Mouse (Mus musculus) forebrain, embryonic 14.5 days (tissue): Measurements from ENCODE around the gene Pdk2. TPM values are rescaled to one million over a fixed set of nuclear protein-coding genes. Genes with fewer than 3 reads are reported as not detected.

ENCODE experiments used
- ATAC-seq: fragments of 200-750 bp; cut with Nextera tagmentation; 2 replicates; pipeline ENCODE4 v1.8.0; 2017; ENCODE audit warnings: mild to moderate bottlenecking, moderate library complexity
- DNase-seq: peaks from one replicate; pipeline ENCODE4 v3.0.0-alpha.2; 2015; ENCODE audit warnings: low spot score
- H3K27ac ChIP-seq: fragments of 300-500 bp; sonication (generic); 2 replicates; pipeline ENCODE4 v1.5.1; 2014; ENCODE audit warnings: low read depth, mild to moderate bottlenecking, control low read depth, low read length, moderate library complexity
- H3K27me3 ChIP-seq: fragments of 300-500 bp; sonication (generic); replicated peaks from 2 replicates; pipeline ENCODE4 v1.6.1; 2014; ENCODE audit warnings: low read length, control low read depth, mixed read lengths; ENCODE audit not compliant: control insufficient read depth, insufficient read depth
- H3K36me3 ChIP-seq: fragments of 300-500 bp; sonication (generic); 2 replicates; pipeline ENCODE4 v1.6.1; 2014; ENCODE audit warnings: low read length, control low read depth; ENCODE audit not compliant: control insufficient read depth, insufficient read depth
- H3K4me1 ChIP-seq: fragments of 300-500 bp; sonication (generic); 2 replicates; pipeline ENCODE4 v1.6.1; 2014; ENCODE audit warnings: antibody characterized with exemption, low read length, control low read depth; ENCODE audit not compliant: control insufficient read depth, insufficient read depth
- H3K4me2 ChIP-seq: fragments of 300-500 bp; sonication (generic); 2 replicates; pipeline ENCODE4 v1.6.1; 2014; ENCODE audit warnings: mild to moderate bottlenecking, control low read depth, low read length
- H3K4me3 ChIP-seq: fragments of 300-500 bp; sonication (generic); 2 replicates; pipeline ENCODE4 v1.5.1; 2014; ENCODE audit warnings: low read depth, low read length, control low read depth
- H3K9ac ChIP-seq: fragments of 300-500 bp; sonication (generic); 2 replicates; pipeline ENCODE4 v1.6.1; 2014; ENCODE audit warnings: mild to moderate bottlenecking, low read length, control low read depth, moderate library complexity
- H3K9me3 ChIP-seq: fragments of 300-500 bp; sonication (generic); replicated peaks from 2 replicates; pipeline ENCODE4 v1.6.1; 2016; ENCODE audit warnings: low read length, control low read depth, mixed read lengths; ENCODE audit not compliant: control insufficient read depth
- WGBS: fragments of 180-500 bp; shearing (Covaris S2); extraction: QIAGEN DNeasy Blood & Tissue Kit; methylation state at CpG from one replicate; pipeline ENCODE4 v1.1.7; 2014; 5-methylcytosine and 5-hydroxymethylcytosine counted together
- polyA plus RNA-seq: library from polyadenylated mRNA; unstranded; fragments of >200 nt; fragmentation: Nextera tagmentation; extraction: Ambion mirVana; gene quantifications from 2 replicates; pipeline ENCODE4 v1.2.1, GENCODE M21; 2014

Gene Pdk2
- polyA plus RNA-seq, 1 experiment from 2014 or later, result 20.1 TPM

DNA sequence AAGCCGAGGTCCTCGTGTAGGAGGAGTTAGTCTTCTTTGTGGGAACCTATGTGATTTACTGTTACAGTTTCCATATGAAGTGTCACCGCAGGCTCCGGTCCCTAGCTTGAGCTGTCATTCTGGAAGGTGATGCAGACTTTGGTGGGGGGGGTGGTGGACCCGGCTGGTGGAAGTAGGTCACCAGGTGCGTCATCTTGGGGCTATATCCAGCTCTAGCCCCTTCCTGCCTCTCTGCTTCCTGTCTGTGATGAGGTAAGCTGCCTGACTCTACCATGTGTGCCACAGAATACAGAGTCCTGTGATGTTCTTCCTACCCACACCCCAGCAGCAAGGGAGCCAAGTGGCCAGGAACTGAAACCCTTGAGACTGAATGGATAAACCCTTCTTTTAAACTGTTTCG, 41.7 kb upstream of the Pdk2 start:
- no peak overlapping the region for H3K27ac ChIP-seq
- DNase-seq, result no peak
- WGBS, result 90% methylated on average over 7 of the region's 7 CpGs
- H3K36me3 ChIP-seq, result no peaks in the 10 kb centered on the region
- no peak overlapping the region for H3K4me3 ChIP-seq
- H3K4me2 ChIP-seq, result no peak overlapping the region
- H3K4me1 ChIP-seq, result no peaks in the 10 kb centered on the region
- no peak overlapping the region for H3K9ac ChIP-seq
- no peak for ATAC-seq
- peaks cover under 1% of the 10 kb centered on the region; the same call in 1 of the 2 replicates for H3K27me3 ChIP-seq
- no peaks in the 10 kb centered on the region for H3K9me3 ChIP-seq

DNA sequence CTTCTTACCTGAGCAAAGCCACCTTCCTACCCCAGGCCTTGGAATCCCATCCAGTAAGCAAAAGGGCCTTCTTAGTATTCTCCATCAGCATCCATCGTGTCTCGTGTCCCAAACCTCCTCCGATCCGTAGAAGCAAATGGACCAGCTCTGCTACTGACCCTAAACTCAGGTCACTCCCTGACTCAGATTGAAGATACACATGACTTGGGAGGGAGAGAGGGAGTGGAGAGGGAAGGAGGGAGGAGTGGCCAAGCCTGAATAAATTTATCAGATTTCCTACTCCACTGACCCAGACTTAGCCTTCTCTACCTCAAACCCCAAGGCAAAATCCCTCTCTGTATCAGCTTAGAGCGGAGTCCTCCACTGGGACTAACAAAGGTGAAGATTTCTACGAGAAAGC, 39.6 kb upstream of the Pdk2 start:
- Histone ChIP-seq H3K36me3 (no peaks in the 10 kb centered on the region), H3K9me3 (no peaks in the 10 kb centered on the region), H3K27ac (no peak overlapping the region), H3K27me3 (peaks cover 10% of the 10 kb centered on the region; the same call in 1 of the 2 replicates), H3K4me3 (no peak overlapping the region), H3K9ac (no peak overlapping the region), H3K4me2 (no peak overlapping the region), H3K4me1 (no peaks in the 10 kb centered on the region)
- ATAC-seq (no peak), DNase-seq (no peak)
- WGBS, result 86% methylated on average over 6 of the region's 6 CpGs

DNA sequence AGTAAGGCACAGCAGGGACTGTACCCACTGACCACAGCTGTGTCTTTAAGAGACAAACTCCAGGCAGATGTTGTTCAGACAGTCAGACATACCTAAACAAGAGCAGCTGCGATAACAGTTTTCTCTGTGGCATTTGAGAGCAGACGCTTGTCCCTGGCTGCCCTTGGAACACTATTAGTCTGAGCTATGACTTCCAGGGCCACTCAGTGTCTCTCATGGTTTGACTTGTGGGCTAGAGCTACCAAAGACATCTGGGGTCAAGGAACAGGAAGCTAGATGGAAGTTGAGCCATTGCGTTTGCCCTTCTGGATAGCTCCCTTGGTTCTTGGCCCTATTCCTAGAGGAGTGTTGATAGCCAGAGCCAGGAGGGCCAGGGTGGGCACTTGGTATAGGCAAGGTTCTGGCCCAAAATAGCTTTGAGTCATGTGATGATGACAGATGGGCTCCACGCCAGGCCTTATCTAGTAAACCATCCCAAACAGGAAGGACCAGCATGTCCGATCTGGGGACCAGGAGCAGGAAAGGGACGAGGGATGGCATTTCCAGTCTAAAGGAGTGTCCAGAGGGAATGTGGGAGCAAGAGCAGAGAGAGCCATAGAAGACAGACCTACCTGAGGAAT, 38.2 kb upstream of the Pdk2 start:
- Histone ChIP-seq H3K27me3 (peaks cover 13% of the 10 kb centered on the region; the same call in 1 of the 2 replicates), H3K4me3 (no peak overlapping the region), H3K36me3 (no peaks in the 10 kb centered on the region), H3K9ac (no peak overlapping the region), H3K4me1 (0 out of 2 replicates have a peak, but pooled peaks cover 3% of the 10 kb centered on the region), H3K9me3 (no peaks in the 10 kb centered on the region), H3K27ac (no peak overlapping the region), H3K4me2 (no peak overlapping the region)
- no peak for DNase-seq
- ATAC-seq, result no peak
- WGBS, result 89% methylated on average over 6 of the region's 6 CpGs

DNA sequence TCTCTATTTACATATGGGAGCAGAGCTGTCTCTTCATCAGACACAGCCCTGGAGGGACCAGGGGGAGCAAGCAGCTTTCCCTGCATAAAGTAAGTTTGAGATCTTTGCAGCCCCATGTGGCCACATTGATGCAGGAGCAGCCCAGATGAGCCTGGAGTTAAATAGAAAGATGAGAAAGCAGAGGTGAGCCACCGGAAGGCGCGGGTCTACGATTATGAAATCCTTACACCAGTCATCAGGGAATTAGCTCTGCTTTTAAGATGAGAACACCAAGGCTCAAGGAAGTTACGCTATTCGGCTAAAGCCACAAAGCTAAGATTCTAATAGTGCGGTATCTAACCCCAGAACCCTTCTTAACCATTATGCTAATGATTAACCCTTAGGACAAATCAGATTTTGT, 36.8 kb upstream of the Pdk2 start:
- Histone ChIP-seq H3K36me3 (no peaks in the 10 kb centered on the region), H3K4me1 (0 out of 2 replicates have a peak, but pooled peaks cover 3% of the 10 kb centered on the region), H3K4me3 (no peak overlapping the region), H3K9me3 (no peaks in the 10 kb centered on the region), H3K4me2 (no peak overlapping the region), H3K27ac (no peak overlapping the region), H3K9ac (no peak overlapping the region), H3K27me3 (peaks cover 13% of the 10 kb centered on the region; the same call in 1 of the 2 replicates)
- ATAC-seq, result no peak
- 74% methylated on average over 7 of the region's 7 CpGs for WGBS
- DNase-seq, result no peak

DNA sequence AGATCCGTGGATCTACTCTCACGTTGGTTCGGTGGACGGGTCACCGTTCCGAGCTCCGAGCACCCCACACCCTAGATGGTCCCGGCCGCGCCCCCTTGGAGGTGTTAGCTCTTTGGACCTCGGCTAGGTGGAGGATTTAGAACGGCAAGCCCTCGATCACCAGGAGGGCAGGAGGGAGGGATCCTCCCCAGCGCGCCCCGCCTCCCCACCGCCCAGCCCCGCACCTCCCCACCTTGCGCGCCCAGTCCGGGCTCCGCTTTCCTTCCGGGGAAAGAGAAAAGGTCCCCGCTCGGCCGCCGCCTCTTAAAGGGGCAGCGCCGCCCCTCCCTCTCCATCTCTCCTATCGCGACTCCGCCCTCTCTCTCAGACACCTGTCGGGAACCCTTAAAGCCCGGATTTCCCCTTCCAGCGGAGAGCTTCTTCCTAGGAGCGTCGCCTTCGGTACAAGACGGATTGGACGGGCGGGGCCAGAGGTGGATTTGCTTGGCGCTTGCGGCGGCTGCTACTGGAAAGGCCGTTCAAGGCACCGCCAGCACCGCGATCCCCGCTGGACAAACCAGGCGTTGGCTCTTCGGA, 35.5 kb upstream of the Pdk2 start, which contains the start of gene Itga3:
TSS of gene Itga3 (minus strand) at position 266 of the 576 bp plus-strand sequence.
- Histone ChIP-seq H3K4me3 (peak within 1 kb of the TSS; percentile 56), H3K9ac (peak within 1 kb of the TSS; percentile 68), H3K4me1 (0 out of 2 replicates have a peak, but pooled peaks cover 3% of the 10 kb centered on the region), H3K4me2 (peak within 1 kb of the TSS; percentile 89), H3K27me3 (peaks cover 13% of the 10 kb centered on the region; the same call in 1 of the 2 replicates), H3K36me3 (no peaks in the 10 kb centered on the region), H3K27ac (no peak within 1 kb of the TSS), H3K9me3 (no peaks in the 10 kb centered on the region)
- DNase-seq (peak; percentile 66), ATAC-seq (peak; percentile 73)
- WGBS, result under 1% methylated on average over 51 of the region's 51 CpGs

DNA sequence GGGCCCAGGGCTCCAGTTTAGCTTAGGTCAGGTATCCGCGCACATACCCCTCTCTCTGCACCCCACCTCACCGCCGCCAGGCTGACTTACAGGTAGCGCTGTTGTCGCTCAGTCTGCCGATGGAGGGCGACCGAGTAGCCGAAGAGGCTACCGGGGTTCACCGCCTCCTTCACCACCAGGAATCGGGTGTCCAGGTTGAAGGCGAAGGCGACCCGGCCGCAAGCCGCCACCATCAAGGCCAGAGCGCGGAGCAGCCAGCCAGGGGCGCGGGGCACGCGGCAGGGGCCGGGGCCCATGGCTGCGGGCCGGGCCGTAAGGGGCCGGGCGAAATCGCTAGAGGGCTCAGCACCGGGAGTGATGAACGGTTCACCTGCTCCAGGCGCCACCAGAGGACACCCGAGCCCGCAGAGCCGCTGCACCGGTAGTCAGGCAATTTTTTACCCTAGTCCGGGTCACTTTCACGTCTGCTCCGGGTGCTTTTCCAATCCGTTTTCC, 34.9 kb upstream of the Pdk2 start:
- peak overlapping the region; percentile 68 for H3K9ac ChIP-seq
- WGBS, result under 1% methylated on average over 41 of the region's 42 CpGs
- ATAC-seq (peak; percentile 76), DNase-seq (peak; percentile 53)
- H3K4me2 ChIP-seq, result peak overlapping the region; percentile 89
- H3K4me1 ChIP-seq, result 0 out of 2 replicates have a peak, but pooled peaks cover 3% of the 10 kb centered on the region
- H3K27ac ChIP-seq, result no peak overlapping the region
- H3K9me3 ChIP-seq, result no peaks in the 10 kb centered on the region
- peak overlapping the region; percentile 56 for H3K4me3 ChIP-seq
- peaks cover 13% of the 10 kb centered on the region; the same call in 1 of the 2 replicates for H3K27me3 ChIP-seq
- no peaks in the 10 kb centered on the region for H3K36me3 ChIP-seq

DNA sequence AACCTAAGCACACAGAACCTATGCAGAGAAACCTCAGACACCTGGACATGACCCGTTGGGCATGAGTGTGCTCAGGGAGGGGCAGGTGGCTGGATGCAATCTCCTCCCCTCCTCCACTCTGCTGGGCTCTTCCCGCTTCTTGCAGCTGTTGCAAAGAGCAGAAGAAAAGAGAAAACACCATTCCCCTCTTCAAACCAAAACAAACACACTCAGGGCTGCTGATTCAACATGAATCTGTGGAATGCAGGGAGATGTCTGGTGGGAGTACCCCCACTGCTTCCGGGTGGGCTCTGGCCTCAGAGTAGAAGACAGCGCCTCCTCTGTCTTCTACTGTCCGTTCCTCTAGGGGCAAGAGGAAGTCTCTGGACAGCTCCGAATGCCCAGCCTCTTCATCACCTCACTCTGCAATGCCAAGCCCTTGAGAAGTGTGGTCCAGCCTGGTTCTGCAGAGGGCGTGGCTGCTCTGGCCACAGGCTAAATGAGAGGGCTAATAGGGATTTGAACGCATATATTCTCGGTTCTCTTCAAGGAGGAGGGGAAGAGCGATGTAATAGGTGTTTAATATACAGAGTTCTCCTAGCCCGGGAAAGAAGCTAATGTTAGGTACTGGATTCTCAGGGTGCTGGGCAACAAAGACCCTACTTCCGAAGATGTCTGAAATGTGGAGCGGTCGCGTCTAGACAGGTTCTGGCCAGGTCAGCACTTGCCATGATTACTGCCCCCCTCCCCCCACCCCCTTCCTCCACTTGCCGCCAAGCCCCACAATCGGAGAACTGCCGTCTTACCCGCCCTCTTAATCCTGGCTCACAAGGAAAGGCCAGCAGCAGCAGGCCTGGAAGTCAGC, 34.3 kb upstream of the Pdk2 start:
- Histone ChIP-seq H3K27ac (no peak overlapping the region), H3K4me2 (peak overlapping the region; percentile 89), H3K4me1 (0 out of 2 replicates have a peak, but pooled peaks cover 3% of the 10 kb centered on the region), H3K9me3 (no peaks in the 10 kb centered on the region), H3K9ac (peak overlapping the region; percentile 68; the same call in 1 of the 2 replicates), H3K27me3 (peaks cover 13% of the 10 kb centered on the region; the same call in 1 of the 2 replicates), H3K36me3 (no peaks in the 10 kb centered on the region), H3K4me3 (peak overlapping the region; percentile 56)
- ATAC-seq (no peak), DNase-seq (peak; percentile 10)
- 6% methylated on average over 18 of the region's 19 CpGs for WGBS

DNA sequence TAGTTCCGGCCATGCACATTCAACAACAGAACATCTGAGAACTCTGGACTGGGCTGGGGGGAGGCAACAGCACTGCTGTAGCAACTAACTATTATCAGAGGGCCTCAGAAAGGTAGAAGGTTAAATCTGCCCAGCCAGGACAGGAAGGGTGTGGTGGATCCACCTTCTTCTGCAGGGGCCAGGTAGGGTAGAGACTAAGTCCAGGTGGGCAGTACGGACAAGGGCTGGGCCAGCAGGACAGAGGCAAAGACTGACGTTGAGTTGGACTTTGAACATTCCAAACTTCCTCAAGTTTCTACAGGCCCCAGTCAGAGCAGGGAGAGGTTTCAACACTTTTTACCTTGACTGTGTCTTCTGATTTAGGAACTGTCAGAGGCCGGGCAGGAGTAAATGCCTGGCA, 33.5 kb upstream of the Pdk2 start:
- H3K4me3 ChIP-seq, result no peak overlapping the region
- no peaks in the 10 kb centered on the region for H3K36me3 ChIP-seq
- H3K27me3 ChIP-seq, result peaks cover 13% of the 10 kb centered on the region; the same call in 1 of the 2 replicates
- 0 out of 2 replicates have a peak, but pooled peaks cover 3% of the 10 kb centered on the region for H3K4me1 ChIP-seq
- H3K9me3 ChIP-seq, result no peaks in the 10 kb centered on the region
- no peak overlapping the region for H3K27ac ChIP-seq
- ATAC-seq, result no peak
- 80% methylated on average over 4 of the region's 4 CpGs for WGBS
- peak overlapping the region; percentile 89; the same call in 1 of the 2 replicates for H3K4me2 ChIP-seq
- no peak overlapping the region for H3K9ac ChIP-seq
- no peak for DNase-seq
